Mouse (Mus musculus) liver, embryonic 14.5 days (tissue): ENCODE measurements around the gene Olfr23.
"Not testable (repeated sequence)": the region's sequence is repeated elsewhere in the genome, so short reads cannot be mapped to it uniquely, and the experiment has no call there.

Source experiments
- CTCF ChIP-seq: IDR thresholded peaks from 2 replicates; pipeline ENCODE4 v1.5.1; 2016; ENCODE audit warnings: antibody characterized with exemption, low read depth, control low read depth
- EP300 ChIP-seq: IDR thresholded peaks from 2 replicates; pipeline ENCODE4 v1.6.1; 2016; ENCODE audit warnings: antibody characterized with exemption, low read depth

- TF ChIP-seq EP300, CTCF: not testable (repeated sequence)
Observed at GRCm38 (mm10) chr11:73909199-73909598, 27.3 kb upstream of the Olfr23 start, which contains the start of gene Olfr395.
